Mouse (Mus musculus) lung, postnatal 14 days (tissue): ENCODE measurements at regions not wholly inside any gene's neighbourhood (a gene's known extent, or its start where the extent isn't known, plus 50 kb on each side); places are given as distances from the start of the nearest gene placed in this dataset.

Source experiments
- DNase-seq: peaks from one replicate; pipeline ENCODE4 v3.0.0; 2021

- DNase-seq: no peak
These were observed 66.2 kb downstream of the A730009L09Rik start for GRCm38 (mm10) chr16:84581166-84581565.

- no peak for DNase-seq
These were observed 68.4 kb downstream of the A730009L09Rik start for GRCm38 (mm10) chr16:84583323-84583722.

- no peak for DNase-seq
These were observed 68.9 kb downstream of the A730009L09Rik start for GRCm38 (mm10) chr16:84583773-84584229.

- DNase-seq: no peak
These were observed 69.9 kb downstream of the A730009L09Rik start for GRCm38 (mm10) chr16:84584724-84585399.

- no peak for DNase-seq
These were observed 78.1 kb downstream of the A730009L09Rik start for GRCm38 (mm10) chr16:84592978-84593377.

- DNase-seq: no peak
These were observed 88.0 kb downstream of the A730009L09Rik start for GRCm38 (mm10) chr16:84602969-84603368.

GRCm38 (mm10) chr16:84603465-84604205 lies 88.7 kb downstream of the A730009L09Rik start:
- DNase-seq: no peak

GRCm38 (mm10) chr16:84604272-84604975 lies 89.5 kb downstream of the A730009L09Rik start:
- no peak for DNase-seq

- DNase-seq: no peak
These were observed 91.3 kb downstream of the A730009L09Rik start for GRCm38 (mm10) chr16:84606010-84606803.

- DNase-seq: no peak
These were observed 91.8 kb downstream of the A730009L09Rik start for GRCm38 (mm10) chr16:84606804-84607095.

GRCm38 (mm10) chr16:84607503-84607902 lies 92.6 kb downstream of the A730009L09Rik start:
- no peak for DNase-seq

GRCm38 (mm10) chr16:84615683-84616082 lies 100.8 kb downstream of the A730009L09Rik start:
- DNase-seq: no peak

GRCm38 (mm10) chr16:84616132-84616531 lies 101.2 kb downstream of the A730009L09Rik start:
- no peak for DNase-seq

GRCm38 (mm10) chr16:84618379-84618778 lies 103.5 kb downstream of the A730009L09Rik start:
- no peak for DNase-seq

GRCm38 (mm10) chr16:84619876-84620275 lies 105.0 kb downstream of the A730009L09Rik start:
- no peak for DNase-seq

GRCm38 (mm10) chr16:84620861-84621260 lies 105.9 kb downstream of the A730009L09Rik start:
- DNase-seq: no peak

- peak; percentile 1 for DNase-seq
These were observed 106.5 kb downstream of the A730009L09Rik start for GRCm38 (mm10) chr16:84621300-84622031.

GRCm38 (mm10) chr16:84623346-84624085 lies 108.6 kb downstream of the A730009L09Rik start:
- DNase-seq: no peak

GRCm38 (mm10) chr16:84624443-84625109 lies 109.7 kb downstream of the A730009L09Rik start:
- no peak for DNase-seq

GRCm38 (mm10) chr16:84625110-84625722 lies 110.3 kb downstream of the A730009L09Rik start:
- no peak for DNase-seq
